Mouse (Mus musculus) hindbrain, embryonic 16.5 days (tissue): ENCODE results near the gene Gapdhs. TPM values are rescaled to one million over a fixed set of nuclear protein-coding genes. Genes with fewer than 3 reads are reported as not detected.
"Not testable (repeated sequence)": the region's sequence is repeated elsewhere in the genome, so short reads cannot be mapped to it uniquely, and the experiment has no call there.

Experiments
- ATAC-seq: fragments of 200-750 bp; cut with Nextera tagmentation; 2 replicates; pipeline ENCODE4 v1.8.0; 2017; ENCODE audit warnings: moderate TSS enrichment, moderate library complexity
- H3K27ac ChIP-seq: fragments of 300-500 bp; sonication (generic); 2 replicates; pipeline ENCODE4 v1.5.1; 2014; ENCODE audit warnings: low read depth, mild to moderate bottlenecking, control low read depth, low read length, moderate library complexity
- H3K27me3 ChIP-seq: fragments of 300-500 bp; sonication (generic); replicated peaks from 2 replicates; pipeline ENCODE4 v1.6.1; 2014; ENCODE audit warnings: low read length; ENCODE audit not compliant: control insufficient read depth, insufficient read depth
- H3K36me3 ChIP-seq: fragments of 300-500 bp; sonication (generic); 2 replicates; pipeline ENCODE4 v1.6.1; 2014; ENCODE audit warnings: mild to moderate bottlenecking, low read length, moderate library complexity, mixed read lengths; ENCODE audit not compliant: control insufficient read depth, insufficient read depth
- H3K4me1 ChIP-seq: fragments of 300-500 bp; sonication (generic); 2 replicates; pipeline ENCODE4 v1.6.1; 2014; ENCODE audit warnings: low read depth, low read length; ENCODE audit not compliant: control insufficient read depth, insufficient read depth
- H3K4me2 ChIP-seq: fragments of 300-500 bp; sonication (generic); 2 replicates; pipeline ENCODE4 v1.6.1; 2014; ENCODE audit warnings: mild to moderate bottlenecking, low read length, control low read depth, moderate library complexity
- H3K4me3 ChIP-seq: fragments of 300-500 bp; sonication (generic); 2 replicates; pipeline ENCODE4 v1.5.1; 2014; ENCODE audit warnings: mild to moderate bottlenecking, low read length, control low read depth, moderate library complexity
- H3K9ac ChIP-seq: fragments of 300-500 bp; sonication (generic); 2 replicates; pipeline ENCODE4 v1.6.1; 2014; ENCODE audit warnings: low read depth, mild to moderate bottlenecking, control low read depth, low read length, moderate library complexity
- H3K9me3 ChIP-seq: fragments of 300-500 bp; sonication (generic); 2 replicates; pipeline ENCODE4 v1.6.1; 2014; ENCODE audit warnings: mild to moderate bottlenecking, low read length, moderate library complexity; ENCODE audit not compliant: control insufficient read depth
- WGBS: fragments of 180-500 bp; shearing (Covaris S2); extraction: QIAGEN DNeasy Blood & Tissue Kit; methylation state at CpG from one replicate; pipeline ENCODE4 v1.1.7; 2014; 5-methylcytosine and 5-hydroxymethylcytosine counted together
- polyA plus RNA-seq: library from polyadenylated mRNA; unstranded; fragments of >200 nt; fragmentation: Nextera tagmentation; extraction: Ambion mirVana; gene quantifications from 2 replicates; pipeline ENCODE4 v1.2.1, GENCODE M21; 2015

The Gapdhs gene
- polyA plus RNA-seq, 1 experiment from 2014 or later, result 1.1 TPM

GRCm38 (mm10) chr7:30751086-30751669 lies 7.7 kb upstream of the Gapdhs start, which contains the start of gene Sbsn:
Gene Sbsn, plus strand, starts transcription at chr7:30751471.
- no peak within 1 kb of the TSS for H3K9ac ChIP-seq
- no peak within 1 kb of the TSS for H3K27ac ChIP-seq
- ATAC-seq, result no peak
- WGBS, result 65% methylated on average over 5 of the region's 5 CpGs
- no peaks in the 10 kb centered on the region for H3K4me1 ChIP-seq
- H3K4me3 ChIP-seq, result no peak within 1 kb of the TSS
- no peaks in the 10 kb centered on the region for H3K27me3 ChIP-seq
- peaks cover 11% of the 10 kb centered on the region for H3K36me3 ChIP-seq
- peaks cover 4% of the 10 kb centered on the region; the same call in 1 of the 2 replicates for H3K9me3 ChIP-seq
- H3K4me2 ChIP-seq, result no peak within 1 kb of the TSS

- H3K4me1 ChIP-seq, result no peaks in the 10 kb centered on the region
- H3K9ac ChIP-seq, result no peak overlapping the region
- H3K36me3 ChIP-seq, result peaks cover 2% of the 10 kb centered on the region
- H3K9me3 ChIP-seq, result peaks cover 1% of the 10 kb centered on the region; the same call in 1 of the 2 replicates
- WGBS, result 92% methylated on average over 12 of the region's 13 CpGs
- ATAC-seq, result no peak
- H3K27ac ChIP-seq, result no peak overlapping the region
- H3K27me3 ChIP-seq, result no peaks in the 10 kb centered on the region
- no peak overlapping the region for H3K4me3 ChIP-seq
- no peak overlapping the region for H3K4me2 ChIP-seq
Observed at GRCm38 (mm10) chr7:30749824-30750606, 6.5 kb upstream of the Gapdhs start.

- Histone ChIP-seq H3K4me3 (no peak overlapping the region), H3K27ac (no peak overlapping the region), H3K36me3 (no peaks in the 10 kb centered on the region), H3K9ac (no peak overlapping the region), H3K4me2 (no peak overlapping the region), H3K9me3 (no peaks in the 10 kb centered on the region), H3K4me1 (no peaks in the 10 kb centered on the region), H3K27me3 (no peaks in the 10 kb centered on the region)
- WGBS, result 88% methylated on average over 7 of the region's 7 CpGs
- no peak for ATAC-seq
Observed at GRCm38 (mm10) chr7:30747525-30748204, 4.2 kb upstream of the Gapdhs start.

GRCm38 (mm10) chr7:30744022-30744598 lies 629 bp upstream of the Gapdhs start:
- no peak overlapping the region for H3K9ac ChIP-seq
- 49% methylated on average over 4 of the region's 4 CpGs for WGBS
- H3K27ac ChIP-seq, result no peak overlapping the region
- no peaks in the 10 kb centered on the region for H3K36me3 ChIP-seq
- no peaks in the 10 kb centered on the region for H3K9me3 ChIP-seq
- H3K4me2 ChIP-seq, result no peak overlapping the region
- H3K4me3 ChIP-seq, result no peak overlapping the region
- no peaks in the 10 kb centered on the region for H3K27me3 ChIP-seq
- no peak for ATAC-seq
- H3K4me1 ChIP-seq, result no peaks in the 10 kb centered on the region

GRCm38 (mm10) chr7:30742570-30742969 lies 911 bp downstream of the Gapdhs start:
- not testable (repeated sequence) for H3K4me3 ChIP-seq, H3K4me1 ChIP-seq, H3K27ac ChIP-seq, ATAC-seq, H3K27me3 ChIP-seq, H3K9ac ChIP-seq, H3K36me3 ChIP-seq, H3K4me2 ChIP-seq, H3K9me3 ChIP-seq
- 90% methylated on average over 2 of the region's 2 CpGs for WGBS

- 91% methylated on average over 3 of the region's 3 CpGs for WGBS
- H3K4me1 ChIP-seq, result peaks cover 5% of the 10 kb centered on the region
- H3K9ac ChIP-seq, result no peak overlapping the region
- no peak overlapping the region for H3K4me3 ChIP-seq
- no peaks in the 10 kb centered on the region for H3K9me3 ChIP-seq
- no peak for ATAC-seq
- peaks cover 26% of the 10 kb centered on the region for H3K36me3 ChIP-seq
- no peak overlapping the region for H3K4me2 ChIP-seq
- H3K27ac ChIP-seq, result no peak overlapping the region
- H3K27me3 ChIP-seq, result no peaks in the 10 kb centered on the region
Observed at GRCm38 (mm10) chr7:30736211-30736610, 7.3 kb downstream of the Gapdhs start.

- Histone ChIP-seq H3K9ac (peak overlapping the region; percentile 97), H3K27ac (peak overlapping the region; percentile 89), H3K4me2 (peak overlapping the region; percentile 88), H3K4me1 (peaks cover 22% of the 10 kb centered on the region), H3K4me3 (peak overlapping the region; percentile 89), H3K36me3 (peaks cover 26% of the 10 kb centered on the region)
- WGBS, result 13% methylated on average over 9 of the region's 22 CpGs
- H3K9me3 ChIP-seq, H3K27me3 ChIP-seq: not testable (repeated sequence)
- 0 out of 2 replicates have a peak, but pooled peaks have one; percentile 1 for ATAC-seq
Observed at GRCm38 (mm10) chr7:30730064-30730722, 13.3 kb downstream of the Gapdhs start.

- Histone ChIP-seq H3K4me2 (peak within 1 kb of the TSS; percentile 88), H3K4me1 (peaks cover 22% of the 10 kb centered on the region), H3K27me3 (no peaks in the 10 kb centered on the region), H3K36me3 (peaks cover 23% of the 10 kb centered on the region), H3K4me3 (peak within 1 kb of the TSS; percentile 89), H3K9ac (peak within 1 kb of the TSS; percentile 97), H3K9me3 (no peaks in the 10 kb centered on the region), H3K27ac (peak within 1 kb of the TSS; percentile 89)
- under 1% methylated on average over 59 of the region's 60 CpGs for WGBS
- peak; percentile 97 for ATAC-seq
Observed at GRCm38 (mm10) chr7:30729396-30730063, 14.0 kb downstream of the Gapdhs start, which contains the start of gene Tmem147. Gene Tmem147, minus strand, starts transcription at chr7:30729540.
